33 mouse cellular contexts compared by ENCODE assay signal in the genomic region with DNA sequence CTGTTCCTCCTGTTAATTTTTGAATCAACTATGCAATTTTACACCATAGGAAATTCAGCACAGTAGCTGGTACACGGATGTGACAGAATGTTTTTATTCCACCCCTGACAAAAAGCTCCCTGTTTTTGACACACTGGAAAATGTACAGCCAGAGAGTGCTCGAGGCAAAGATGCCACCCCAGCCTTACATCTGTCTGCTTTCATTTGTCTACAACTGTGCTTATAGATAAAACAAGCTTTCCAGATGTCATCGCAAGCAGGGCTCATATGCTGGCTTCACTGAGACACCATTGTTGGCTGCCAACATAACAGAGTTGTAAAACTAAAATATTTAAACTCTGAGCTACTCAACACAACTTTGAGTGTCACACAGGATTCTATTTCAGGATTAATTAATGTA.
DNase-seq lines count a peak whose midpoint lies in the region; ATAC-seq and TF ChIP-seq lines count a peak whose summit lies in the region.
"Had no signal": no experiment of that assay in that cellular context is flagged by ENCODE, and none has a peak within 500 bp of the region (broad histone marks: within the 10 kb centered on the region; RNA-seq: fewer than 3 reads in every experiment).

No protein-coding gene starts in this region.

- ATAC-seq in forebrain, postnatal 0 days = peak; percentile 60
- ATAC-seq in forebrain, embryonic 16.5 days = no peak; the same call in 1 of the 2 replicates
- ATAC-seq: intestine, postnatal 0 days; liver, embryonic 12.5 days; liver, postnatal 0 days; Patski had no signal

- no peak overlapping the region for H3K27ac ChIP-seq in forebrain, postnatal 0 days (ENCODE audit: low read depth, low read length)
- H3K27ac ChIP-seq in forebrain, embryonic 16.5 days (ENCODE audit: low read length) = no peak overlapping the region
- H3K27ac ChIP-seq: embryonic facial prominence, embryonic 13.5 days; forebrain, embryonic 12.5 days; gastrocnemius, adult 2 months; heart, adult 2 months; heart, embryonic 13.5 days; hindbrain, embryonic 14.5 days; left cerebral cortex, adult 2 months; liver, embryonic 12.5 days; macrophage; neural tube, embryonic 15.5 days; stomach, postnatal 0 days had no signal

- DNase-seq in forebrain, postnatal 0 days = peak; percentile 34
- peak; percentile 4 for DNase-seq in left cerebral cortex, postnatal 14 days (ENCODE audit: low spot score in 2 of 2)
- DNase-seq in left cerebral cortex, adult 9 months (ENCODE audit: low spot score in 2 of 2) = no peak
- peak; percentile 66 for DNase-seq in retina, postnatal 1 day
- DNase-seq in retina, embryonic 14.5 days (ENCODE audit: low spot score) = no peak
- no peak for DNase-seq in natural killer cell, adult 2 months (ENCODE audit: low spot score in 2 of 2)
- DNase-seq: adrenal gland, postnatal 10 days; cerebellum, adult 11-12 months; cerebellum, adult 9-11 months; embryo, embryonic 11 days; gastrocnemius, adult 2 months; gastrocnemius, postnatal 36 days; heart, adult 2 months; kidney, adult 9 months; kidney, postnatal 10 days; left cerebral cortex, postnatal 4 days; liver, postnatal 0 days; lung, postnatal 10 days; right cerebral cortex, postnatal 4 days; thymus, adult 18-20 months; thymus, postnatal 25 days had no signal

- intact Hi-C loops in left cerebral cortex, postnatal 14 days (cut with DNase I) = no loop called here

- no peak overlapping the region for H3K4me2 ChIP-seq in forebrain, postnatal 0 days (ENCODE audit: low read depth)
- H3K4me2 ChIP-seq in forebrain, embryonic 16.5 days (ENCODE audit: low read length) = no peak overlapping the region
- H3K4me2 ChIP-seq: embryonic facial prominence, embryonic 13.5 days; forebrain, embryonic 12.5 days; heart, embryonic 13.5 days; hindbrain, embryonic 14.5 days; liver, embryonic 12.5 days; neural tube, embryonic 15.5 days had no signal

- no peaks in the 10 kb centered on the region for H3K4me1 ChIP-seq in forebrain, postnatal 0 days (ENCODE audit: insufficient read depth)
- H3K4me1 ChIP-seq in forebrain, embryonic 16.5 days (replicated peaks; ENCODE audit: control insufficient read depth, insufficient read depth, low read length) = 0 out of 2 replicates have a peak, but pooled peaks cover 3% of the 10 kb centered on the region
- H3K4me1 ChIP-seq: forebrain, embryonic 12.5 days; liver, embryonic 12.5 days had no signal

- no peak overlapping the region for H3K4me3 ChIP-seq in forebrain, postnatal 0 days (ENCODE audit: low read depth, low read length)
- no peak overlapping the region for H3K4me3 ChIP-seq in forebrain, embryonic 16.5 days (replicated peaks; ENCODE audit: low read length)
- H3K4me3 ChIP-seq: embryonic facial prominence, embryonic 13.5 days; forebrain, embryonic 12.5 days; gastrocnemius, adult 2 months; heart, adult 2 months; heart, embryonic 13.5 days; left cerebral cortex, adult 2 months; liver, embryonic 12.5 days; neural tube, embryonic 15.5 days had no signal

- no peak overlapping the region for H3K9ac ChIP-seq in forebrain, postnatal 0 days
- H3K9ac ChIP-seq in forebrain, embryonic 16.5 days (replicated peaks; ENCODE audit: low read depth, low read length) = no peak overlapping the region
- H3K9ac ChIP-seq: embryonic facial prominence, embryonic 13.5 days; forebrain, embryonic 12.5 days; heart, embryonic 13.5 days; hindbrain, embryonic 14.5 days; liver, embryonic 12.5 days; liver, postnatal 0 days; neural tube, embryonic 15.5 days had no signal

- H3K27me3 ChIP-seq in forebrain, postnatal 0 days (ENCODE audit: insufficient read depth, low read length) = no peaks in the 10 kb centered on the region
- no peaks in the 10 kb centered on the region for H3K27me3 ChIP-seq in forebrain, embryonic 16.5 days (replicated peaks; ENCODE audit: control insufficient read depth, insufficient read depth, low read length)
- H3K27me3 ChIP-seq: forebrain, embryonic 12.5 days; heart, embryonic 13.5 days; liver, embryonic 12.5 days; neural tube, embryonic 15.5 days; Patski had no signal

- no peak for TF ChIP-seq CTCF in forebrain, postnatal 0 days (IDR thresholded peaks at IDR 0.05; ENCODE audit: low read depth)

- H3K9me3 ChIP-seq in forebrain, postnatal 0 days (ENCODE audit: low read length) = no peaks in the 10 kb centered on the region
- H3K9me3 ChIP-seq in forebrain, embryonic 16.5 days (ENCODE audit: control insufficient read depth, low read length) = no peaks in the 10 kb centered on the region
- H3K9me3 ChIP-seq: embryonic facial prominence, embryonic 13.5 days; forebrain, embryonic 12.5 days; heart, embryonic 13.5 days; liver, embryonic 12.5 days; neural tube, embryonic 15.5 days had no signal

- WGBS in forebrain, postnatal 0 days = 47% methylated on average over 3 of the region's 3 CpGs
- WGBS in forebrain, embryonic 16.5 days = 54% methylated on average over 3 of the region's 3 CpGs

- no peaks in the 10 kb centered on the region for H3K36me3 ChIP-seq in forebrain, postnatal 0 days (ENCODE audit: insufficient read depth)
- H3K36me3 ChIP-seq in forebrain, embryonic 16.5 days (ENCODE audit: control insufficient read depth, insufficient read depth) = no peaks in the 10 kb centered on the region
- H3K36me3 ChIP-seq: embryonic facial prominence, embryonic 13.5 days; forebrain, embryonic 12.5 days; heart, embryonic 13.5 days; liver, embryonic 12.5 days; neural tube, embryonic 15.5 days had no signal

Comparison
In these comparisons a context has a peak if more than half of its experiments do, and no peak if none do; other contexts are left out.
1. DNase-seq: peak in forebrain, postnatal 0 days (single experiment), left cerebral cortex, postnatal 14 days (2 of 2) and retina, postnatal 1 day (single experiment); none in left cerebral cortex, adult 9 months (0 of 2), retina, embryonic 14.5 days (single experiment) and natural killer cell, adult 2 months (0 of 2).